19 mouse cellular contexts compared by ENCODE assay signal in the genomic region with DNA sequence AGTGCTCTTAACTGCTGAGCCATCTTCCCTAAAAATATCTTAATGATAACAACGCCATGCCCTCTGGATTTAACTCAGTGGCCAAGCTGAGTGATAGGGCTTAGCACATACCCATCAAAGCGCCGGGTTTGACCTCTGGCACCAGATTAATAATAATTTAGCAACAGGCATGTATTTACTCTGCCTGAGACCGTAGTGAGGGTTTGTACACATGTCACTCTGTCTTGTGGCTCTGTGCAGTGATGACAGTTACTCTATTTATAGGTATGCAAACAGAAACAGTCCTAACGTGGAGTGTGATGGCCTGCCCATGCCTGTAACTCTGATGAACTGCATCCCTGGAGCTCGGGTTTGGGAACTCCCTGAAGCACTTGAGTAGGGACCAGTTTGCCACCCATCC. TPM values are rescaled to one million over a fixed set of nuclear protein-coding genes. Genes with fewer than 3 reads are reported as not detected.
DNase-seq lines count a peak whose midpoint lies in the region; ATAC-seq lines count a peak whose summit lies in the region.
"Had no signal": no experiment of that assay in that cellular context is flagged by ENCODE, and none has a peak within 500 bp of the region (broad histone marks: within the 10 kb centered on the region; RNA-seq: fewer than 3 reads in every experiment).

No protein-coding gene starts in this region.

- no peak overlapping the region for H3K4me2 ChIP-seq in heart, embryonic 15.5 days
- H3K4me2 ChIP-seq: embryonic facial prominence, embryonic 12.5 days; forebrain, embryonic 15.5 days; hindbrain, embryonic 12.5 days; midbrain, embryonic 15.5 days had no signal

- H3K27me3 ChIP-seq in heart, embryonic 15.5 days, result no peaks in the 10 kb centered on the region
- H3K27me3 ChIP-seq: embryonic facial prominence, embryonic 12.5 days; forebrain, embryonic 15.5 days; hindbrain, embryonic 12.5 days; midbrain, embryonic 15.5 days had no signal

- H3K36me3 ChIP-seq in heart, embryonic 15.5 days, result no peaks in the 10 kb centered on the region
- H3K36me3 ChIP-seq: embryonic facial prominence, embryonic 12.5 days; hindbrain, embryonic 12.5 days; midbrain, embryonic 15.5 days had no signal

- no peak overlapping the region for H3K4me3 ChIP-seq in heart, embryonic 15.5 days
- H3K4me3 ChIP-seq: embryonic facial prominence, embryonic 12.5 days; forebrain, embryonic 15.5 days; hindbrain, embryonic 12.5 days; midbrain, embryonic 15.5 days had no signal

- DNase-seq in gastrocnemius, postnatal 25 days, result peak; percentile 66
- no peak for DNase-seq in gastrocnemius, postnatal 10 days
- peak; percentile 63 for DNase-seq in lung, postnatal 36 days
- no peak for DNase-seq in lung, postnatal 25 days (ENCODE audit: low spot score)
- DNase-seq in skeletal muscle tissue, adult 2 months (ENCODE audit: low read depth, low spot score), result peak; percentile 85
- no peak for DNase-seq in lung, postnatal 14 days
- no peak for DNase-seq in thymus, postnatal 14 days
- DNase-seq: adrenal gland, postnatal 25 days; cerebellum, adult 18-20 months; kidney, adult 9 months; lung, adult 18-20 months; right cerebral cortex, adult 18-20 months; thymus, adult 18-20 months had no signal

- peaks cover 75% of the 10 kb centered on the region for H3K4me1 ChIP-seq in heart, embryonic 15.5 days (replicated peaks)

- peak; percentile 65 for ATAC-seq in heart, embryonic 15.5 days (replicated peaks; ENCODE audit: insufficient number of reproducible peaks, insufficient read depth, low FRiP score, low read depth)
- ATAC-seq: forebrain, embryonic 15.5 days; inflammation-experienced regulatory T-cells, adult 6 months; midbrain, embryonic 15.5 days had no signal

- no peaks in the 10 kb centered on the region for H3K9me3 ChIP-seq in heart, embryonic 15.5 days (replicated peaks)
- H3K9me3 ChIP-seq: embryonic facial prominence, embryonic 12.5 days; forebrain, embryonic 15.5 days; hindbrain, embryonic 12.5 days; midbrain, embryonic 15.5 days had no signal

- WGBS in heart, embryonic 15.5 days, result 31% methylated on average over 6 of the region's 6 CpGs

- H3K27ac ChIP-seq in heart, embryonic 15.5 days, result peak overlapping the region; percentile 91
- H3K27ac ChIP-seq: embryonic facial prominence, embryonic 12.5 days; forebrain, embryonic 15.5 days; hindbrain, embryonic 12.5 days; midbrain, embryonic 15.5 days had no signal

- H3K9ac ChIP-seq in heart, embryonic 15.5 days, result no peak overlapping the region
- H3K9ac ChIP-seq: embryonic facial prominence, embryonic 12.5 days; forebrain, embryonic 15.5 days; hindbrain, embryonic 12.5 days; midbrain, embryonic 15.5 days had no signal

RNA-seq across cellular contexts. Expression of a gene that starts 5.0 kb away (rescaled TPM):
- 10 to 100 TPM; 21.3 to 37.2 TPM for total RNA-seq in gastrocnemius, postnatal 25 days (2021)
- 10 to 100 TPM; 23.9 to 26.3 TPM for total RNA-seq in gastrocnemius, postnatal 10 days (2021)
- 6.9 and 10.6 TPM in 2 replicates for polyA plus RNA-seq in heart, embryonic 15.5 days (2015; fragmentation: Nextera tagmentation; extraction: Ambion mirVana)

RNA-seq across cellular contexts. Expression of a gene that starts 34.1 kb away (rescaled TPM):
- total RNA-seq in gastrocnemius, postnatal 25 days (2021), result 100 to 1,000 TPM; 111 to 133 TPM
- 100 to 1,000 TPM in 1 of 2 experiments, 10 to 100 TPM in 1; 96.8 to 111 TPM for total RNA-seq in gastrocnemius, postnatal 10 days (2021)
- 38.4 and 45.4 TPM in 2 replicates for polyA plus RNA-seq in heart, embryonic 15.5 days (2015; fragmentation: Nextera tagmentation; extraction: Ambion mirVana)

RNA-seq across cellular contexts. Expression of a gene that starts 46.7 kb away (rescaled TPM):
- total RNA-seq in gastrocnemius, postnatal 25 days (2021), result 10 to 100 TPM; 14.0 to 26.6 TPM
- total RNA-seq in gastrocnemius, postnatal 10 days (2021), result 10 to 100 TPM; 19.7 to 29.7 TPM
- 56.3 and 60.6 TPM in 2 replicates for polyA plus RNA-seq in heart, embryonic 15.5 days (2015; fragmentation: Nextera tagmentation; extraction: Ambion mirVana)

Comparison
In these comparisons a context has a peak if more than half of its experiments do, and no peak if none do; other contexts are left out.
1. DNase-seq: peak in gastrocnemius, postnatal 25 days (single experiment), lung, postnatal 36 days (single experiment) and skeletal muscle tissue, adult 2 months (single experiment); none in gastrocnemius, postnatal 10 days (single experiment), lung, postnatal 25 days (single experiment), lung, postnatal 14 days (single experiment) and thymus, postnatal 14 days (single experiment).